Mouse (Mus musculus) G1E (cell line): ENCODE results near the gene Gm3002.
"Not testable (repeated sequence)": the region's sequence is repeated elsewhere in the genome, so short reads cannot be mapped to it uniquely, and the experiment has no call there.

Experiments used
- CTCF ChIP-seq: IDR thresholded peaks from 2 replicates; pipeline ENCODE4 v1.5.1; 2012; ENCODE audit warnings: low read depth, low read length, inconsistent platforms, mixed read lengths
- GATA1 ChIP-seq: IDR thresholded peaks from 2 replicates; pipeline ENCODE4 v1.6.1; 2012; ENCODE audit warnings: borderline replicate concordance, low read length, inconsistent platforms, mixed read lengths
- GATA2 ChIP-seq: IDR thresholded peaks from 2 replicates; pipeline ENCODE4 v1.6.1; 2012; ENCODE audit warnings: low read depth, low read length, inconsistent platforms, borderline replicate concordance
- POLR2AphosphoS5 ChIP-seq: IDR thresholded peaks from 2 replicates; pipeline ENCODE4 v1.6.1; 2012; ENCODE audit warnings: low read depth, low read length, inconsistent platforms; ENCODE audit not compliant: insufficient replicate concordance
- TAL1 ChIP-seq: conservative IDR thresholded peaks from 2 replicates; pipeline ENCODE4 v1.6.1; 2012; ENCODE audit warnings: low read depth, low read length, inconsistent platforms, mixed read lengths

DNA sequence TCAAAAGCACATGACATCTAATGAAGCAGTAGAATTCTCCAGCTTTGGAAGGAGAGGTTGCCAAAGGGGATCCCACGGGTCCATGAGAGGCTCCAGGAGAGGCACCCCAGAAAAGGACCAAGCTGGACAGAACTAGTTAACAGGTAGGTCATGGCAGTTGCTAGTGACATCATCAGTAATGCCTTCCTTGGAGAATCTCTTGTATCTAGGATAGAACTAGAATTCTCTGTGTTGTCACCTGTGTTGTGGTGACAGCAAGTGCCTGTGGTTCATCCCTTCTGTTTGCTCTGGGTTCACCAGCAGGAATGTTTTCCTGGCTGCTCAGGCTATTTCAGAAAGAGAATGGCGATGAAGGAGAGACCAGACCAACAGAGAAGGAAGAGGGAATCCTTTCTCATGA, 153.4 kb downstream of the Gm3002 start, which contains the start of gene Gm3095:
- TF ChIP-seq CTCF, GATA1, TAL1, GATA2, POLR2AphosphoS5: not testable (repeated sequence)
